Mouse (Mus musculus): Measurements from ENCODE around the gene Tagln3. TPM values are rescaled to one million over a fixed set of nuclear protein-coding genes. Genes with fewer than 3 reads are reported as not detected.

The Tagln3 gene
- total RNA-seq, 4 experiments from 2014 or later = 282 to 335 (median 308) TPM

- no peak for DNase-seq (ENCODE audit: low spot score in 2 of 2)
Measured at GRCm38 (mm10) chr16:45720022-45720630, 4.3 kb downstream of the Tagln3 start.

GRCm38 (mm10) chr16:45718296-45718695 lies 6.1 kb downstream of the Tagln3 start:
- DNase-seq (ENCODE audit: low spot score in 2 of 2) = no peak

GRCm38 (mm10) chr16:45714489-45715150 lies 9.8 kb downstream of the Tagln3 start:
- DNase-seq (ENCODE audit: low spot score in 2 of 2) = no peak

DNA sequence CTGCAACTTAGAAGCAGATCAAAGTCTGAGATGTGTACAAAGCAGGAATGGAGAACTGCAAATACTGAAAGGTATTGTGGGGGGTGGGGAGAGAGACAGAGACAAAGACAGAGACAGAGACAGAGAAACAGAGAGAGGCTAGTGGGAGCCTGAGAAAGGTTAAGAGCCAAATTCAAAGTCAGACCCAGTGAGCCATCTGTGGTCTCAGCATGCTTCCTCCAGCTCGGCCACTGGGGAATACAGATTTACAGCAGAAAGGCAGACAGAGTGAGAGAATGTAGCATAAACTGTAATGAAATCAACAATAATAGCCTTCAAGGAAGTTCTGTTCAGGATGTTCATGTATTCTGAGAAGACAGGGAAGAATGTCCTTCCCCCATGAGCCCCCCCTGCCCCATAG lies 10.5 kb downstream of the Tagln3 start:
- DNase-seq (ENCODE audit: low spot score in 2 of 2) = no peak

GRCm38 (mm10) chr16:45713261-45713660 lies 11.1 kb downstream of the Tagln3 start:
- no peak for DNase-seq (ENCODE audit: low spot score in 2 of 2)

DNA sequence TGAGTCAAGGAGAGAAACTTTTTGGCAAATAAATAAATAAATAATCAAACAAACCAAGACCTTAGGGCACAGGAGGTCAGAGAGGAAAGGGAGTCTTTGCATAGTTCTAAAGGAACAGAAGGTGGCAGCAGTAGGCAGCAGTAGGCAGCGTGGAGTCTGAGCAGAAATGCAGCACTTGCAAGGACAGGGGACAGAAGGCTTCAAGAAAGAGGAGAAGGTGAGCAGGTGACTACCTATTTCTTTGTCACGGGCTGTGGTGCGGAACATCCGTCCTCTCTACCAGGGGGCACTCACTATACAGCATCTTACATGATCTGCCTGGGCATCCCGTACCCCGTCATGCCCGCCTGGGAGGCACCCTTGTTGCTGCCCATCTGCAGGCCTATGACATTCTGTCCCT lies 13.1 kb downstream of the Tagln3 start:
- DNase-seq (ENCODE audit: low spot score in 2 of 2) = no peak

DNA sequence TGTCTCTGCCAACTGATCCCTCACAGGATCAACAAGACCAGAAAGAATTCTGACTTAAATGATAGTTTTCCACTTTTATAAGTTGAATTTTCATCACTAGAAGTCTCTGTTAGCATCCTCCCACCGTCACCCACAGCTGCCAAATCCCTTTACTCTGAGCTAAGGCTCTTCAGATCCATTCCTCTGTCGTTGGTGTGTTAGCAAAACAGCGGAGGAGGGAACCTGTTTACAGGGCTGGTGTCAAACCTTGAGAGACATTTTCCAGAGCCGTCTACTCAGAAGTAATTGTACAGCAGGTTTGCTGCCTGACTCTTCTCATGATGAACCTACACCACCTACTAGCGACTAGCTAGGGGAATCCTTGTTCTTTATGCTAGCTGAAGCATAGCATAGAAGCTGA lies 25.1 kb downstream of the Tagln3 start:
- no peak for DNase-seq (ENCODE audit: low spot score in 2 of 2)

- DNase-seq (ENCODE audit: low spot score in 2 of 2) = no peak
Measured at GRCm38 (mm10) chr16:45697996-45698395, 26.4 kb downstream of the Tagln3 start.

GRCm38 (mm10) chr16:45695445-45696160 lies 28.8 kb downstream of the Tagln3 start:
- no peak for DNase-seq (ENCODE audit: low spot score in 2 of 2)

- DNase-seq (ENCODE audit: low spot score in 2 of 2) = no peak
Measured at GRCm38 (mm10) chr16:45693558-45693957, 30.9 kb downstream of the Tagln3 start, which contains the start of gene Tmprss7. Gene Tmprss7, minus strand, starts transcription at chr16:45693658.

DNA sequence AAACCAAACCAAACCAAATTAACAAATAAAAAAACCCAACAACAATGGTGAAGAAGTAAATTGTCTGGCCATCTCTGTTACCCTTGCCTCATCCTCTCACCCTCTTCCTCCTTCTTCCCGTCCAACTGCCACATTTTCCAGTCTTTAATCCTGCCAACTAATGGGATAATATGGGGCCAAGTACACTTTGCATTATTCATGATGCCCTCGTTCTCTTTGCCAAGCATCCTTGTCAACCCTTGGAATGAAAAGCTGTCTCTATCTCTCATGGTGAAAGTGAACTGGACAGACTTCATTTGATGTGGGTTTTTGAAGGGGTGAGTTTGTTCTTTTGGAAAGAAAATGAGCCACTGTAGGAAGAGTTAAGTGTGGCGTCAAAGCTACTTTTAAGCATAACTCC lies 31.6 kb downstream of the Tagln3 start:
- DNase-seq (ENCODE audit: low spot score in 2 of 2) = no peak

DNA sequence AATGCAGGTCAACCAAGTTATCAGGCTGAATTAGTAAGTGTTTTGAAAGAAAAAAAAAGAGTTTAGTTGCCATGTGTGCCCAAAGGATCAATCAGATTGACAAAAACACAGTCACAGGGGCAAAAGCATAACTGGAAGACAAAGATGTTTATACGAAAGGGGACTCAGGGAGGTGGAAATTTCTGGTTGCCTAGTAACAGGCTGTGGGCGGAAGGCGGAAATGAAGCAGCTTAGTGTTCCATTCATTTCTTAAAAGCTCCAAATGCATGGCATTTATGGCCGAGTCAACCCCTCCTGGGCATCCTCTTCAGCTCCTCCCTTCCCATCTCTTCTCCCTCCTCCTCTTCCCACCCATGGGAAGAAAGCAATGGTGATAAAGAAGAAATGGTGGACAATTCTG lies 34.2 kb downstream of the Tagln3 start:
- DNase-seq (ENCODE audit: low spot score in 2 of 2) = peak; percentile 25 to 46

- DNase-seq (ENCODE audit: low spot score in 2 of 2) = no peak
Measured at GRCm38 (mm10) chr16:45686833-45687232, 37.6 kb downstream of the Tagln3 start.

DNA sequence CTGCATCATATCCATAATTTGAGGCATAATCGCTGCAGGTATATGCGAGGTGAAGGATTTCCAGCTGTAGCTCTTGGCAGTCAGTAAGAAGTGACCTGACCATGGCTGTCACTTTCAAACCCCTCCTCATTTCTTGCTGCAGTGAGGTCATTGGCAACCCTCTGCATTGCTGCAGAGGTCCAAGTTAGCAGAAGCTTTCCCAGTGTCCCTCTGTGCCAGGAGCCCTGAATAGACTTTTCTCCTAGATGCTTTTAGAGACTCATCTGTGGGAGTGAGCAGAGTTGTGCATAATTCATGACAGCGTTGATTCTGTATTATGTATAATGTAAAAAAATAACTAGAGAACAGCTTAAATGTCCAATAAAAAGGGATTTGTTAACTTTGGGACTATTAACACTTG lies 39.1 kb downstream of the Tagln3 start:
- DNase-seq (ENCODE audit: low spot score in 2 of 2) = peak in 1 of 2 experiments; percentile 24

- DNase-seq (ENCODE audit: low spot score in 2 of 2) = peak in 1 of 2 experiments; percentile 50
Measured at GRCm38 (mm10) chr16:45684815-45685214, 39.6 kb downstream of the Tagln3 start.

GRCm38 (mm10) chr16:45676462-45676861 lies 47.9 kb downstream of the Tagln3 start:
- no peak for DNase-seq (ENCODE audit: low spot score in 2 of 2)

DNA sequence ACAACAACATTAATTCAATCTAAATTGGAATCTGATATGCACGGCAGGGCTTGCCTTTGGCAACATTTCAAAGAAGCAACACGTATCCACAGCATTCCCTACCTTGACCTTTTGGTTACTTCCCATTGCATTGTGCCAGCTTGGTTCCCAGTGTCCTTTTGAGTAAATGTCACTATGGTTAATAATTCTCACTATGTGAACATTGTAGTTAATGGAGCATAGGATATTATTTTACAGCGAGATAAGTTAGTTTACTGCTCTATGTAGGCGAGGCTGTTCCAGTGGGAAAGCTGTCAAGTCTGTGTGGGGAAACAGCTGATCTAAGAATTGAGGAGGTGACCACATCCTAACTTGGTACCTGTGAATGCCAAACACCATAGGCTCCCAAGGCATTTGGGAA lies 54.4 kb downstream of the Tagln3 start:
- no peak for DNase-seq (ENCODE audit: low spot score in 2 of 2)

GRCm38 (mm10) chr16:45668178-45668577 lies 56.2 kb downstream of the Tagln3 start:
- DNase-seq (ENCODE audit: low spot score in 2 of 2) = no peak

GRCm38 (mm10) chr16:45666136-45666535 lies 58.3 kb downstream of the Tagln3 start:
- DNase-seq (ENCODE audit: low spot score in 2 of 2) = no peak

- no peak for DNase-seq (ENCODE audit: low spot score in 2 of 2)
Measured at GRCm38 (mm10) chr16:45662381-45662780, 62.0 kb downstream of the Tagln3 start.

Data from left cerebral cortex, adult 8-10 months (tissue).